Mouse (Mus musculus): ENCODE results near the gene Slc19a3. TPM values are rescaled to one million over a fixed set of nuclear protein-coding genes. Genes with fewer than 3 reads are reported as not detected.

Gene Slc19a3
- under 1 TPM; 0.20 to 0.39 TPM for total RNA-seq (2021)
- polyA plus RNA-seq (2012; rRNA removed): 0.66 and 1.00 TPM in 2 replicates
- long read RNA-seq: 0 reads

GRCm38 (mm10) chr1:83038109-83038672, at the start of gene Slc19a3:
Slc19a3 (minus strand) TSS chr1:83038448.
- peak; percentile 28 to 44 for DNase-seq
- WGBS: 1% methylated on average over 25 of the region's 25 CpGs

DNA sequence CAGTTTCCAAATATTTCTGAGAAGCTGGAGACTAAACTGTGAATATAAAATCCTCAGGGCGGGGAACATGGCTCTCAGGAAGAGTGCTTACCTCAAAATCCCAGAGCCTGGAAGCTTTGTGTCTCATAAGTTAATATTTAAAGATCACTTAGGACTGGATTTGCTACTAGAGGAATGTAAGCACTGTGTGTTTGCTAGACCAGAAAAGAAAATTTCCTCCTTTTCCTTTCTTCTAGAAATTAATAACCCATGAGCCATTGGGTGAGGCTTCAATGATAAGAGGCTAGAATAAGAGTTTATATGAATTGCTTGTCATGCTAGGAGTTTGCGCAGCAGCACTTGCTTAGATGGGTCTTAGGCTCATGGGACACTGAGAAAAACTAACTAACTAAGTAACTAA, 46.5 kb upstream of the Slc19a3 start:
- H3K9ac ChIP-seq (ENCODE audit: low read depth, low read length): no peak overlapping the region
- H3K36me3 ChIP-seq (ENCODE audit: control insufficient read depth, insufficient read depth, low read length): no peaks in the 10 kb centered on the region
- TF ChIP-seq EP300 (IDR thresholded peaks at IDR 0.05; ENCODE audit: insufficient read depth, low read depth, low read length) (no peak), POLR2A (IDR thresholded peaks at IDR 0.05; ENCODE audit: insufficient read depth, low read depth, low read length) (no peak), CTCF (IDR thresholded peaks at IDR 0.05) (no peak)
- no peak for DNase-seq
- 88% methylated on average over 2 of the region's 2 CpGs for WGBS
- no peaks in the 10 kb centered on the region for H3K4me1 ChIP-seq (ENCODE audit: control insufficient read depth, insufficient read depth, low read length)
- H3K79me2 ChIP-seq (replicated peaks; ENCODE audit: control insufficient read depth, insufficient read depth, low read length): no peaks in the 10 kb centered on the region
- no peaks in the 10 kb centered on the region for H3K27me3 ChIP-seq (ENCODE audit: control insufficient read depth, insufficient read depth, low read length)
- intact Hi-C loops (cut with DNase I): no loop called here
- H3K4me3 ChIP-seq: no peak overlapping the region
- H3K27ac ChIP-seq: no peak overlapping the region

More at GRCm38 (mm10) chr1:83038109-83038672, at the start of gene Slc19a3:
- TF ChIP-seq POLR2A (IDR thresholded peaks at IDR 0.05; ENCODE audit: insufficient read depth, low read depth, low read length) (peak; percentile 51; the same call in 1 of the 2 replicates), EP300 (IDR thresholded peaks at IDR 0.05; ENCODE audit: insufficient read depth, low read depth, low read length) (no peak)
- intact Hi-C loops (cut with DNase I): no loop called here
- H3K79me2 ChIP-seq (replicated peaks; ENCODE audit: control insufficient read depth, insufficient read depth, low read length): no peaks in the 10 kb centered on the region
- H3K27ac ChIP-seq: peak within 1 kb of the TSS; percentile 26; the same call in 1 of the 2 replicates
- H3K4me1 ChIP-seq (ENCODE audit: control insufficient read depth, insufficient read depth, low read length): no peaks in the 10 kb centered on the region
- H3K36me3 ChIP-seq (ENCODE audit: control insufficient read depth, insufficient read depth, low read length): no peaks in the 10 kb centered on the region
- H3K27me3 ChIP-seq (ENCODE audit: control insufficient read depth, insufficient read depth, low read length): no peaks in the 10 kb centered on the region
- H3K9ac ChIP-seq (ENCODE audit: low read depth, low read length): peak within 1 kb of the TSS; percentile 4; the same call in 1 of the 2 replicates
- peak within 1 kb of the TSS; percentile 46 for H3K4me3 ChIP-seq

GRCm38 (mm10) chr1:83077016-83077415, 38.8 kb upstream of the Slc19a3 start:
- no peak for DNase-seq
- Histone ChIP-seq H3K27me3 (ENCODE audit: control insufficient read depth, insufficient read depth, low read length) (no peaks in the 10 kb centered on the region), H3K27ac (no peak overlapping the region), H3K4me1 (ENCODE audit: control insufficient read depth, insufficient read depth, low read length) (no peaks in the 10 kb centered on the region), H3K36me3 (ENCODE audit: control insufficient read depth, insufficient read depth, low read length) (no peaks in the 10 kb centered on the region), H3K9ac (ENCODE audit: low read depth, low read length) (no peak overlapping the region), H3K79me2 (replicated peaks; ENCODE audit: control insufficient read depth, insufficient read depth, low read length) (no peaks in the 10 kb centered on the region), H3K4me3 (no peak overlapping the region)
- WGBS: 74% methylated on average over 6 of the region's 6 CpGs
- intact Hi-C loops (cut with DNase I): no loop called here
- TF ChIP-seq CTCF (IDR thresholded peaks at IDR 0.05) (no peak), EP300 (IDR thresholded peaks at IDR 0.05; ENCODE audit: insufficient read depth, low read depth, low read length) (no peak), POLR2A (IDR thresholded peaks at IDR 0.05; ENCODE audit: insufficient read depth, low read depth, low read length) (no peak)

GRCm38 (mm10) chr1:83076190-83076917, 38.1 kb upstream of the Slc19a3 start:
- intact Hi-C loops (cut with DNase I): loop anchor here (1.0 kb wide), 1 partner anchor 289 kb away; no protein-coding TSS in a partner anchor
- H3K4me1 ChIP-seq (ENCODE audit: control insufficient read depth, insufficient read depth, low read length): no peaks in the 10 kb centered on the region
- 44% methylated on average over 11 of the region's 11 CpGs for WGBS
- no peak overlapping the region for H3K9ac ChIP-seq (ENCODE audit: low read depth, low read length)
- no peaks in the 10 kb centered on the region for H3K36me3 ChIP-seq (ENCODE audit: control insufficient read depth, insufficient read depth, low read length)
- TF ChIP-seq CTCF (IDR thresholded peaks at IDR 0.05) (peak; percentile 88), POLR2A (IDR thresholded peaks at IDR 0.05; ENCODE audit: insufficient read depth, low read depth, low read length) (no peak), EP300 (IDR thresholded peaks at IDR 0.05; ENCODE audit: insufficient read depth, low read depth, low read length) (no peak)
- DNase-seq: no peak
- no peaks in the 10 kb centered on the region for H3K79me2 ChIP-seq (replicated peaks; ENCODE audit: control insufficient read depth, insufficient read depth, low read length)
- H3K4me3 ChIP-seq: no peak overlapping the region
- H3K27ac ChIP-seq: no peak overlapping the region
- H3K27me3 ChIP-seq (ENCODE audit: control insufficient read depth, insufficient read depth, low read length): no peaks in the 10 kb centered on the region

- DNase-seq: no peak
- Histone ChIP-seq H3K79me2 (replicated peaks; ENCODE audit: control insufficient read depth, insufficient read depth, low read length) (no peaks in the 10 kb centered on the region), H3K4me1 (ENCODE audit: control insufficient read depth, insufficient read depth, low read length) (no peaks in the 10 kb centered on the region), H3K27me3 (ENCODE audit: control insufficient read depth, insufficient read depth, low read length) (no peaks in the 10 kb centered on the region), H3K4me3 (no peak overlapping the region), H3K36me3 (ENCODE audit: control insufficient read depth, insufficient read depth, low read length) (no peaks in the 10 kb centered on the region), H3K9ac (ENCODE audit: low read depth, low read length) (no peak overlapping the region), H3K27ac (no peak overlapping the region)
- no peak for TF ChIP-seq EP300 (IDR thresholded peaks at IDR 0.05; ENCODE audit: insufficient read depth, low read depth, low read length)
- TF ChIP-seq CTCF (IDR thresholded peaks at IDR 0.05): no peak
- TF ChIP-seq POLR2A (IDR thresholded peaks at IDR 0.05; ENCODE audit: insufficient read depth, low read depth, low read length): no peak
- WGBS: 38% methylated on average over 15 of the region's 15 CpGs
- intact Hi-C loops (cut with DNase I): loop anchor here (1.0 kb wide), 1 partner anchor 288 kb away; no protein-coding TSS in a partner anchor
Observed at GRCm38 (mm10) chr1:83075526-83076189, 37.4 kb upstream of the Slc19a3 start.

All from heart, adult 2 months (tissue).